Mouse (Mus musculus) kidney, adult 2 months (tissue): ENCODE measurements around the gene Gm43951. TPM values are rescaled to one million over a fixed set of nuclear protein-coding genes. Genes with fewer than 3 reads are reported as not detected.

Experiments used
- DNase-seq: peaks from one replicate; pipeline ENCODE4 v3.0.0; 2021
- H3K27ac ChIP-seq: fragments of 200-500 bp; 2 replicates; pipeline ENCODE4 v1.5.1; 2012; ENCODE audit warnings: low read depth, low read length, control low read depth, inconsistent platforms; ENCODE audit not compliant: insufficient read depth
- H3K27me3 ChIP-seq: fragments of 200-500 bp; replicated peaks from 2 replicates; pipeline ENCODE4 v1.6.1; 2012; ENCODE audit warnings: mild to moderate bottlenecking, moderate library complexity, low read length, inconsistent platforms; ENCODE audit not compliant: control insufficient read depth, insufficient read depth
- H3K36me3 ChIP-seq: fragments of 200-500 bp; 2 replicates; pipeline ENCODE4 v1.6.1; 2012; ENCODE audit warnings: mild to moderate bottlenecking, moderate library complexity, low read length, inconsistent platforms; ENCODE audit not compliant: control insufficient read depth, insufficient read depth
- H3K4me1 ChIP-seq: fragments of 200-500 bp; 2 replicates; pipeline ENCODE4 v1.6.1; 2011; ENCODE audit warnings: low read length; ENCODE audit not compliant: control insufficient read depth, insufficient read depth
- H3K4me3 ChIP-seq: fragments of 200-500 bp; 2 replicates; pipeline ENCODE4 v1.5.1; 2011; ENCODE audit warnings: mild to moderate bottlenecking, low read depth, low read length, control low read depth; ENCODE audit not compliant: insufficient read depth
- CTCF ChIP-seq: fragments of 200-500 bp; conservative IDR thresholded peaks from 2 replicates; pipeline ENCODE4 v1.5.1; 2011; ENCODE audit warnings: low read depth, mild to moderate bottlenecking, control low read depth, low read length, moderate library complexity, mixed read lengths; ENCODE audit not compliant: insufficient read depth, insufficient read length
- POLR2A ChIP-seq: fragments of 200-500 bp; IDR thresholded peaks from one replicate; pipeline ENCODE4 v1.6.1; 2011; ENCODE audit warnings: low read depth, low read length, control low read depth
- WGBS: fragments of 180-500 bp; shearing (Covaris S2); methylation state at CpG from one replicate; pipeline ENCODE4 v1.1.7; 2018; 5-methylcytosine and 5-hydroxymethylcytosine counted together
- polyA plus RNA-seq: library from polyadenylated mRNA; depleted of rRNA; stranded (reverse); fragments of >200 nt; gene quantifications from 2 replicates; pipeline ENCODE4 v1.2.3, GENCODE M21; 2012; rRNA removed

Gm43951 gene
- polyA plus RNA-seq, 1 experiment, result 0.23 TPM

DNA sequence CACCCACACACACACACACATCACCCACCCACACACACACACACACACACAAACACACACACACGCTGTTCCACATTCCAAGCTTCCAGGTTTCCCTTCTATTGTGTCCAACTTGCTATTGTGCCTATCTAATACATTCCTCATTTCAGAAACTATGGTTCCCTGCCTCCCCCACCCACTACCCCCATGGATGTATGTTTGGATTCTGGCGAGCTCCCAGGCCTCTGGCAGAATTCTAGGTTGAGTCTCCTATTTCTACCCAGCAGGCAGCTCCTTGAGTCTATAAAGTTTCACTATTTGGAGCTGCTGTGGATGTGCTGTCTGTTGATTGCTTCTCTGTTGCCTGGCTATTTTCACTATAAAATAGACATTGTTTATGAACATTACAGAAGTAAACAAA lies 50.0 kb downstream of the Gm43951 start:
- H3K36me3 ChIP-seq, result no peaks in the 10 kb centered on the region; the same call in 1 of the 2 replicates
- no peak overlapping the region for H3K27ac ChIP-seq
- no peak overlapping the region for H3K4me3 ChIP-seq
- H3K4me1 ChIP-seq, result peaks cover 4% of the 10 kb centered on the region; the same call in 1 of the 2 replicates
- 70% methylated on average over 2 of the region's 2 CpGs for WGBS
- no peak for DNase-seq
- no peaks in the 10 kb centered on the region for H3K27me3 ChIP-seq
- no peak for TF ChIP-seq CTCF
- no peak for TF ChIP-seq POLR2A

DNA sequence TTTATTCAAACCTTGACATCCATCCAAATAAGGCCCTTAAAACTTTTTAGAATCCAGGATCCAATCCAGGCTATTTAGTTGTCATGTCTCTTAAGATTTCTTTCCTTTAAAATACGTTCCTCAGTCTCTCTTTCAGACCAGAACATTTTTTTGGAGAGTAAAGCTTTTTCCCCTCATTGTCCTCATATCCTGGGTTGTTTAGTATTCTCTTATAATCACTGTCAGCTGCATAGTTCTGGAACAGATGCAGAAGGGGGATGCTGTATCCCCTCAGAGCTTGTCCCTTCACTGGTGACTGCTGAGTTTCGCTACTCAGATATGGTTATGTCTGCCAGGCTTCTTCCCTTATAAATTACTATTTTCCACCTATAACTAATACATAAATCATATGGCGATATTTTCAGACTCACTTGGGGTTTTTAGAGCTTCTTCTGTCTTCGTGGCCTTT lies 50.6 kb downstream of the Gm43951 start:
- no peaks in the 10 kb centered on the region; the same call in 1 of the 2 replicates for H3K36me3 ChIP-seq
- 90% methylated on average over 4 of the region's 4 CpGs for WGBS
- TF ChIP-seq CTCF (no peak), POLR2A (no peak)
- H3K27me3 ChIP-seq, result no peaks in the 10 kb centered on the region
- peaks cover 4% of the 10 kb centered on the region; the same call in 1 of the 2 replicates for H3K4me1 ChIP-seq
- no peak overlapping the region for H3K4me3 ChIP-seq
- no peak for DNase-seq
- H3K27ac ChIP-seq, result no peak overlapping the region

DNA sequence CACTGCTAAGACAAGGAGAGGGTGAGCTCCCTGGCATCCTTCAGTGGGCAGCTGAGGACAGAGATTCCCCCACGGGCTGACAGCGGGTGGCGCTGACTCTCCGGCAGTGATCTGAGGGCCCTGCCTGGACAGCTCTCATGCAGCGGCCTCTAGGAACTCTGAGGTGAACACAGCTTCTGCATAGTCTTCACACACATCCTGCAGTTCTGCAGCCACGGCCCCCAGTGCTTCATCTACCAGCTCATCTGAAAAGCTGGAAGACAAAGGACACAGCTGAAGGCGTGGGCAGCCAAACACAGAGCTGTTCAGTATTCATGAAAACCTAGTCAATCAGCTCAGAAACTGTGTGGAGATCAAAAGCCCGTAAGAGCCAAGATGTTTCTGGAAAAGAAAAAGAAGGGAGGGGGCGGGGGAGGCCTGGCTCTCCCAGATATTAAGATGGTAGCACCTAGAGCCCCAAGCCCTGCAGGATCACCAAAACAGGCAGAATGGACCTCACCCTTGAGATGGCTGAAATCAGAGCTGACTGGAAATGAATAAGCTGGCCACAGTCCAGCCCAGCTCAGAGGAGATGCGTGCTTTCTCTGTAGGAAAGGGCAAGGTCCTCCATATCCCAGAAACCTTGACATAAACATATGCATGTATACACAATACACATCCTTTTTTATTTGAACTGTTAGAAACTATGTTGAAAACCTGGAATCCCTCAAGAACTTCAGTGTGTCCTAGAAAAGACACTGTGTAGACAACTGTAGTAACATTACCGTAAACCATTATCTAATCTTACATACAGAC lies 51.3 kb downstream of the Gm43951 start:
- no peak overlapping the region for H3K27ac ChIP-seq

More for the DNA sequence above, 51.3 kb downstream of the Gm43951 start:
- TF ChIP-seq POLR2A (no peak), CTCF (no peak)
- DNase-seq, result no peak
- Histone ChIP-seq H3K27me3 (no peaks in the 10 kb centered on the region), H3K4me1 (peaks cover 4% of the 10 kb centered on the region; the same call in 1 of the 2 replicates), H3K4me3 (no peak overlapping the region), H3K36me3 (no peaks in the 10 kb centered on the region; the same call in 1 of the 2 replicates)
- 87% methylated on average over 11 of the region's 11 CpGs for WGBS

Other genes with a start within 250 kb of the Gm43951 start
- gene Aipl1, start 169.3 kb downstream of the Gm43951 start, polyA plus RNA-seq, result not detected in 2 replicates
- 0.39 and 0.55 TPM in 2 replicates for gene Pimreg, start 164.8 kb downstream of the Gm43951 start, polyA plus RNA-seq
- gene Pitpnm3, start 71.1 kb downstream of the Gm43951 start, polyA plus RNA-seq, result 4.7 and 5.5 TPM in 2 replicates
- gene 4933427D14Rik, start 619 bp upstream of the Gm43951 start, polyA plus RNA-seq, result 4.6 and 4.8 TPM in 2 replicates
- gene Txndc17, start 707 bp upstream of the Gm43951 start, polyA plus RNA-seq, result 125 and 149 TPM in 2 replicates
- gene Med31, start 8.8 kb upstream of the Gm43951 start, polyA plus RNA-seq, result 8.3 and 9.4 TPM in 2 replicates
- 0.16 and 0.27 TPM in 2 replicates for gene Slc13a5, start 60.4 kb upstream of the Gm43951 start, polyA plus RNA-seq
- 18.7 and 23.9 TPM in 2 replicates for gene Xaf1, start 94.8 kb upstream of the Gm43951 start, polyA plus RNA-seq
- 0.07 and 0.11 TPM in 2 replicates for gene Fbxo39, start 107.6 kb upstream of the Gm43951 start, polyA plus RNA-seq
- 0.13 TPM in 1 of 2 replicates, not detected in the other for gene Tekt1, start 155.6 kb upstream of the Gm43951 start, polyA plus RNA-seq
- 20.3 and 22.1 TPM in 2 replicates for gene Smtnl2, start 204.9 kb upstream of the Gm43951 start, polyA plus RNA-seq
- 24.3 and 29.3 TPM in 2 replicates for gene Ggt6, start 228.7 kb upstream of the Gm43951 start, polyA plus RNA-seq
- 27.0 and 28.6 TPM in 2 replicates for gene Mybbp1a, start 234.5 kb upstream of the Gm43951 start, polyA plus RNA-seq